ENCODE assay signal across 8 mouse cellular contexts in genomic region chr7:18910241-18910831, GRCm38 (mm10). TPM values are rescaled to one million over a fixed set of nuclear protein-coding genes. Genes with fewer than 3 reads are reported as not detected.
DNase-seq lines count a peak whose midpoint lies in the region; ATAC-seq lines count a peak whose summit lies in the region.

TSS of gene Ccdc61 (minus strand) at chr7:18910415.

- 0% methylated on average over 33 of the region's 33 CpGs for WGBS in hindbrain, embryonic 11.5 days

- ATAC-seq in hindbrain, embryonic 11.5 days (ENCODE audit: low FRiP score): peak; percentile 99

- peak within 1 kb of the TSS; percentile 82 for H3K4me3 ChIP-seq in hindbrain, embryonic 11.5 days (ENCODE audit: low read depth, low read length)

- H3K9me3 ChIP-seq in hindbrain, embryonic 11.5 days (ENCODE audit: control insufficient read depth, low read length): no peaks in the 10 kb centered on the region

- no peaks in the 10 kb centered on the region for H3K27me3 ChIP-seq in hindbrain, embryonic 11.5 days (ENCODE audit: control insufficient read depth, insufficient read depth, low read length)

- H3K27ac ChIP-seq in hindbrain, embryonic 11.5 days (ENCODE audit: low read depth, low read length): 0 out of 2 replicates have a peak within 1 kb of the TSS, but pooled peaks have one; percentile 7

- H3K9ac ChIP-seq in hindbrain, embryonic 11.5 days (ENCODE audit: low read depth, low read length): peak within 1 kb of the TSS; percentile 59

- H3K4me2 ChIP-seq in hindbrain, embryonic 11.5 days (replicated peaks; ENCODE audit: low read depth, low read length): peak within 1 kb of the TSS; percentile 60

- no peaks in the 10 kb centered on the region for H3K36me3 ChIP-seq in hindbrain, embryonic 11.5 days (ENCODE audit: control insufficient read depth, insufficient read depth, low read length)

- H3K4me1 ChIP-seq in hindbrain, embryonic 11.5 days (replicated peaks; ENCODE audit: control insufficient read depth, insufficient read depth, low read length): 0 out of 2 replicates have a peak, but pooled peaks cover 5% of the 10 kb centered on the region

- DNase-seq in Muller cell, postnatal 12 days (ENCODE audit: inconsistent ontology term): peak; percentile 100
- DNase-seq in cerebellum, adult 9-11 months: peak; percentile 98
- DNase-seq in frontal cortex, adult 2 months (ENCODE audit: extremely low spot score in 1 of 2, low spot score in 1 of 2): peak; percentile 99
- DNase-seq in hindbrain, embryonic 11.5 days (ENCODE audit: low spot score): peak; percentile 97
- peak; percentile 96 to 97 for DNase-seq in layer of hippocampus, postnatal 10 days (ENCODE audit: low spot score in 2 of 2)
- DNase-seq in lung, postnatal 10 days: peak; percentile 99
- DNase-seq in ovary, postnatal 36 days (ENCODE audit: low spot score): peak; percentile 94
- DNase-seq in thymus, postnatal 25 days: peak; percentile 98

RNA-seq across cellular contexts. Expression of gene Ccdc61, which starts in this region (rescaled TPM):
- polyA plus RNA-seq in frontal cortex, adult 2 months (2012; rRNA removed): 11.7 and 15.4 TPM in 2 replicates
- polyA plus RNA-seq in hindbrain, embryonic 11.5 days (2014; fragmentation: Nextera tagmentation; extraction: Ambion mirVana): 22.9 and 27.3 TPM in 2 replicates
- total RNA-seq in layer of hippocampus, postnatal 10 days (2021): 10 to 100 TPM; 11.9 to 14.4 TPM

Comparison
In these comparisons a context has a peak if more than half of its experiments do, and no peak if none do; other contexts are left out.
1. Peak in every context shown above with its lines: DNase-seq, ATAC-seq, H3K4me3 ChIP-seq and H3K27ac ChIP-seq.